Mouse (Mus musculus) adrenal gland, adult (tissue): ENCODE measurements at regions not wholly inside any gene's neighbourhood (a gene's known extent, or its start where the extent isn't known, plus 50 kb on each side); places are given as distances from the start of the nearest gene placed in this dataset.
"Not testable (repeated sequence)": the region's sequence is repeated elsewhere in the genome, so short reads cannot be mapped to it uniquely, and the experiment has no call there.

ENCODE experiments used
- DNase-seq, 2 experiments: peaks; one replicate each; pipeline ENCODE4 v3.0.0; 2022 to 2023; ENCODE audit warnings: low spot score in 1 of 2; ENCODE audit not compliant: inconsistent age in 2 of 2

DNA sequence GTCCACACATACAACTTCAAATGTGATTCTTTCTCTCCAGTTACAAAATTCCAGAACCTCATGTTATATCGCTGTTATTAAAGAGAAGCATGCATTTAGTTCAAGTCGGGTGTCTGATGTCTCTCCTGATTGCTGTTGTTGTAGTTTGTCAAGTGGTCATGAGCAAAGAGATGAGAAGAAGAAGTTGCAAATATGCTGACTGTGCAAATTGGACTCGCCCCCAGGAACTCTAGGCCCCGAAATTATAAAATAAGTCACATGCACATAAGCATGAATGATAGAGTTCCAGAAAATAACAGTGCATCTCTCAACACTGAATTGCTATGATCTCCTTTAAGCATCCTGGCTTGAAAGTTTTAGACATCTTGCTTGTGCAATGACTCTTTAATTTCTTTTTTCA, 53.3 kb downstream of the Kif2b start:
- DNase-seq: no peak

- DNase-seq: peak; percentile 25 to 59
Observed at GRCm38 (mm10) chr11:91479236-91479635, 98.1 kb downstream of the Kif2b start.

GRCm38 (mm10) chr11:91463578-91464401, 113.6 kb downstream of the Kif2b start:
- no peak for DNase-seq

- DNase-seq: no peak
Observed at GRCm38 (mm10) chr11:91461946-91462345, 115.4 kb downstream of the Kif2b start.

GRCm38 (mm10) chr11:91442361-91442760, 135.0 kb downstream of the Kif2b start:
- DNase-seq: no peak

GRCm38 (mm10) chr11:91432195-91432594, 145.2 kb downstream of the Kif2b start:
- peak in 1 of 2 experiments; percentile 40 for DNase-seq

- DNase-seq: no peak
Observed at GRCm38 (mm10) chr11:91426731-91427130, 150.6 kb downstream of the Kif2b start.

DNA sequence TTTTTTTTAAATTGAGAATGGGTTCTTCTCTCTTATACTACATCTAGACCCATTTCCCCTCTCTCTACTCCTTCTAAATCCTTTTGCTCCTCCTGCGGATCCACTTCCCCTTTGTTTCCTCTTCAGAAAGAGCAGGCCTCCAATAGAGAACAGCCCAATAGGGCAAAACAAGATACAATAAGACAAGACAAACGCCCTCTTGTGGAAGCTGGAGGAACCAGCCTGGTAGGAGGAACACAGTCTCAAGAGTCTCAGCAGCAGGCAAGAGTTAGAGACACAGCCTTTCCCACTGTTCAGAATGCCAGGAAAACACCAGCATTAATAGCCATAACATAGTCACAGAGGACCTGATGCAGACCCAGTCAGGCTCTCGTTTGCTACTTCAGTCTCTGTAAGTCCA, 190.2 kb downstream of the Kif2b start:
- DNase-seq: no peak

DNA sequence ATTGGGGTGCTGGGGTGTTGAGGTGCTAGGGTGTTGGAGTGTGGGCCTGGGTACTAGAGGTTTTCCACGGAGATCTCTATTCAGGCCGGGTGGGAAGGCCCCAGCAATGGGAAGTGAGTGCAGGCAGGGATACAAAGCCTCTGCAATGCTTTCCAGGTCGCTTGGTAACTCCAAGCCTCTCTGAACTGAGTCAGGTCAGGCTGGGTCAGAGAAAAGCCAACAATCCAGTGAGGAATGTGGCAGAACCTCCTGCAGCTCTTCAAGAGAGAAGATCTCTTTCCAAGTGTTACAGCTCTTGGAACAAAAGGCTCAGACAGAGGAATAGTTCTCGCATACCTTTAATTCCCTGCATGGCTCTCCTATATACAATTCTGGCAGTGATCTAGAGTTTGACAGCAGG, 220.3 kb downstream of the Kif2b start:
- DNase-seq: no peak

- DNase-seq: no peak
Observed at GRCm38 (mm10) chr11:91342629-91343028, 234.7 kb downstream of the Kif2b start.

- no peak for DNase-seq
Observed at GRCm38 (mm10) chr11:91333056-91333455, 244.3 kb downstream of the Kif2b start.

GRCm38 (mm10) chr11:91327543-91327942, 249.8 kb downstream of the Kif2b start:
- peak in 1 of 2 experiments; percentile 23 for DNase-seq

- no peak for DNase-seq
Observed at GRCm38 (mm10) chr11:91310212-91310742, 267.1 kb downstream of the Kif2b start.

- DNase-seq: peak; percentile 3 to 69
Observed at GRCm38 (mm10) chr11:91289194-91290123, 287.9 kb downstream of the Kif2b start.

DNA sequence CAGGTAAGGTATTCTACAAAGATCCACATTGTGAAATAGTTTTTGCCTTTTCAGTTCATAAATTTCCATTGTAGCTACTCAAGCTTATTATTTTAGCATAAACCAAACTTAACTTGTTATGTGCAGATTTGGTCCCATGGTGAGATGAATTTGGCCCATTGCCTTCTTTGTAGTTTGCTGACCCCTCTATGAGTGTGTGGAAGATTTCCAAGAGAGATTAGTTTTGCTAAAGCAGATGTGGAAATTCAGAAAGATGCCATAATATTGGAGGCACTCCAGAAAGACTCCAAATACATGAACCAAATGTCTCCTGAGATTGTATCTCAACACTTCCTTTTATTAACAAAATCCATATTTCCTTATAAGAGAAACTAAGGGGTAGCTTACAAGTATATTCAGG, 291.0 kb downstream of the Kif2b start:
- DNase-seq: no peak

GRCm38 (mm10) chr11:91262216-91262615, 315.1 kb downstream of the Kif2b start:
- DNase-seq: no peak

DNA sequence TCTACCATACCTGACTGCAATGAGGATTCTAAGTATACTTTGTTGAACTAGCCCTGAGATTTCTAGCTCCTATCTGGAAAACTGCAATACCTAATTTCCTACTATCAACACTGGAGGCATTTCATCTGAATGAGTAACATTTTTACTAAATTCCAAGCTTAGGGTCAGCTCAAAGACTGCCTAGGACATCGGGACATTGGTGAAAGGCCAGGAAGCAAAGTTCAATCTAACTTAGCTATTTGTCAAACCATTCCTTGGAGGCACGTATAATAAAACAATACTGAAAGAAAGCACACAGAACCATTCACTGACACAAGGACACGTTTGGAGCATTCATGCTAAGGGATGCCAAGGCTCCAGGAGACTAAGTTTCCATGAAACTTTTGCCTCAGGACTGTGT, 335.3 kb downstream of the Kif2b start:
- DNase-seq: not testable (repeated sequence)

- no peak for DNase-seq
Observed at GRCm38 (mm10) chr11:91216158-91216557, 361.2 kb downstream of the Kif2b start.

DNA sequence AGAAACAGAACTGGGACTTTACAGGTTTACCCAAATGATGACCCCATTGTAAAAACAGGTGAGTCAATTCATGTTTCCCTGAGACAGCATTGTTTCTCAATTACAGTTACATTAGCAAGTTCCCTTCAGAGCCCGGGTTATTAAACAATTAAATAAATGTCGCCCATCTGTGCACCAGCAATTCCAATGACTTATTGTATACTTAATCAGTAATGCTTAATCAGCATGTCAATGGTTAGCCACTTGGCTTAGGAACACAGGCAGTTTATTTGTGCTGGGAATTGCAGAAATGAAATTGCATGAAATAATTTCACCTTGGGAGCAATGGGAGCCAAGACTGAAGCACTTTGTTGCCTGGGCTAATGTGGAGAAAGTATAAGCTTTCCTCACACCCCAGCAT, 364.3 kb downstream of the Kif2b start:
- DNase-seq: no peak

DNA sequence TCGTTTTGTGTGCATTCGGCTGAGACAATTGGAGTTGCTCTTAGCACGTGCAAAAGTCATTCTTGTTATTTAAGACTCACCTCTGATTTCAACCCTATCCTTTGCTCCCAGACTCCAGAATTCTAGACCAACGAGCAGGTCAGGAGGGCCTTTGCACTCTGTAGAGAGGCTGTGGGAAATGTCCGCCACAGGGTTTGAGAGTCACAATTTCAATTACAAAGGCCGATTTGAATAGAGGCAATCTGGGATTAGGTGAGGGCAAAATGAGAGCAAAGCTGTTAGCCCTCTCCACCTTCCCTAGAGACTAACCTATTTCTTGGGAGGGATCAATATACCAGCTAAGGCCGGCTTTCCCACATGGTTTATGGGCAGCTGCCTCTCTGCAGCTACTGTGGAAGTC, 370.9 kb downstream of the Kif2b start:
- no peak for DNase-seq

GRCm38 (mm10) chr11:91204416-91204815, 372.9 kb downstream of the Kif2b start:
- peak in 1 of 2 experiments; percentile 50 for DNase-seq

- DNase-seq: no peak
Observed at GRCm38 (mm10) chr11:91196841-91197240, 380.5 kb downstream of the Kif2b start.
